Mouse (Mus musculus) forelimb bud, embryonic 11.5 days (tissue): Measurements from ENCODE around the gene Phactr3.
"Not testable (repeated sequence)": the region's sequence is repeated elsewhere in the genome, so short reads cannot be mapped to it uniquely, and the experiment has no call there.

Experiments used
- DNase-seq: peaks from one replicate; pipeline ENCODE4 v3.0.0-alpha.2; 2012; ENCODE audit warnings: low read depth, low spot score

The Phactr3 gene

DNA sequence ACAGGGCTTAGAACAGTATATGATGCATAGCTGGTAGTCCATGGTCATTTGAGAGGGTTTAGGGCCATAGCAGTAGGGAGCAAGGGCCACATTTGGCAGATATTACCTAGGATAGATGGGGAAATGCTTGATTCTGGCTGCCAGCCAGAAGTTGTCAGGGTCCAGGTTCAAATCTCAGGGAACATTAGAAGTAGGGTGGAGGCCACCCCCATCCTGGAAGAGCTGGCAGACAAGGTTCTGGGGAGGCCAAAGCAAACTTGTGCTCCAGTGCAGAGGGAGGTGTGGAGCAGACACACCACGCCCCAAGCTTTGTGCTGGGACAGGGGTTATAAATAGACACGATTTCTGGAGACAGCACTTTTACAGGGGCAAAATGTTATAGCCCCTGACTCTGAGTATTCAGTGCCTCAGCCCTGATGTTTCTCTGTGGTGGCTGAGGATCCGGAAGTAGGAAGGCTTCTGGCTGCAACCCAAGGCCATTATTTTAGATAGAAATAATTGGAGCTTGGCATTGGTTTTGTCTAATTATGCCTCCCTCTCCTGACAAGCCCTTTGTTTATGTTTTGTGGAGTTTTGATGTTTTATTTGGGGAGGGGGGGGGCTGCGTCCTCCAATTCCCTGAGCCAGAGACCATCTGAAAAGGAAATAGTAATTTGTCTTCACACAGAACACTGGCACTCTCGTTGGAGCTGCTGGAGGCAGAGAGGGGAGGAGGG lies 208.1 kb downstream of the Phactr3 start:
- DNase-seq: no peak

DNA sequence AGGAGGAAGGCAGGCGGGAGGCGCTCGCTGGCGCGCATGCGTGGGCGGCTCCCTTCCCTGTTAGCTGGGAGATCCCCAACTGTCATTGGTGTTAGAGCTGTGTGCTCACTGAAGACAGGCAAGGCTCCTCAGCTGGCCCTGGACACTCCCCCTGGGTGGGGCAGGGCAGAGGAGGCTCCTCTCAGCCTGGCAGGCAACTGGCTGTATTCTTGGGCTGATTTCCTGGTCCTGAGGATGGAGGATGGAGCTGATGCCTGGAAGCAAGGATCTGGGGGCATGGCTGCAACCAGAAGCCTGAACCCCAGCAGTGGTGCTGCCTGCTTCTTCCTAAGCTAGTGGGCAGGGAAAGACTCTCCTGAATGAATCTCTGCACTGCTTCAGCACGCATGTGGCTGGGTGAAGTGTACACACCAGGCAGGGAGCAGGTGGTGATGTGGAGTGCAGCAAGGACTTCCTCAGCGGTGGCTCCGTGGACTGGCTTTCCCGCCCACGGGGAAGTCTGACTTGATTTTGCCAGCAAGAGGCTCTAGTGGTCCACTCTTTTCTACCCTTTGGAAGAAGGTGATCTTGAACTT lies 208.8 kb downstream of the Phactr3 start:
- peak; percentile 48 for DNase-seq

DNA sequence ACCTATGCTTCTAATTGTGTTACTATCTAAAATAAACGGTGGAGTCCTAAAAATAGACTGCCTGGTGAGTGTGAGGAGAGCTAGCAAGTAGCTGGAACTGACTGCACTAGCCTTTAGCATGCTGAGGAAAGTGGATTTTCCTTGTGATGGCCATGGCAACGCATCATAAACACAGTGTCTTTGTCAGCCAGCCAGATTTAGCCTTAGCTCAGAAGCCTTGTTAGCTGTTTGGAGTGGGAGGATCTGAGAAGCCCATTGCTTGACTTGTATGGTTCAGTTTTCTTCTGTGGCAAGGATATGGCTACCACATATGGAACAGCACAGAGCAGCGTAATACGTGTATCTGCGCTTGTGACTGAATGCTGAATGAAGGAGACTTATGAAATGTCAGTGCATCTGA lies 210.8 kb downstream of the Phactr3 start:
- no peak for DNase-seq

DNA sequence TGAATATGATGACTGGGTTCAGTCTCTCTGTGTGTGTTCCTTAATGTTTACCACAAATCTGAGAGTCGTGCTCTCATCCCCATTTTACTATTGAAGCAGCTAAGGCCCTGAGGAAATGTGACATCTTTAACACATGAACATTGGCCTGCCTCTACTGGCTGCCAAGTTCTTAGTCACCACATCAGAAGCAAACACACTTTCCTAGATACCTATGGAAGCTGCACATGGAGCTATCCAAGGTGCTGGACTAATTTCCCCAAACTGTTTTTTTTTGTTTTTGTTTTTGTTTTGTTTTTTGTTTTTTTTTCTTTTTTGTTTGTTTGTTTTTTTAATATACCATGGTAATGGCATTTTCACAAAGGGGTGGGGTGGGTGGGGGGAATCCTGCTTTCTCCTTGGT lies 211.2 kb downstream of the Phactr3 start:
- peak; percentile 20 for DNase-seq

DNA sequence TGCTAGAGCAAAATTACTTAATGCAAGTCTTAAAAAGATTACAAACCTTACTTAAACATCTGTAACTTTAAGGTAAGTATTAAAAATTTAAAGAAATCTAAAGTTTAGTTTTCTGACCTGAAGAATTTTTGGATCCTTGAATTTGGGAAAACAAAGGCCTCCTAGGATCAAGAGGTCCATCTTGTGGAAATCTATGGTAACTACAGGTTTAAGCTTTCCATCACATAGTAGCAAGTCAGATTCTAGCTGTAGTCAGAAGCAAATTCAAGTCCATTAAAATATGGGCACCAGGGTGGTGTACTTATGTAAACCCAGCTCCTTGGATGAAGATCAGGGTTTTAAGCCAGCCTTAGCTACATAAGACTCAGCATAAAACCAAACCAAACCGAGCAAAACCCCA lies 219.1 kb downstream of the Phactr3 start:
- DNase-seq: peak; percentile 6

DNA sequence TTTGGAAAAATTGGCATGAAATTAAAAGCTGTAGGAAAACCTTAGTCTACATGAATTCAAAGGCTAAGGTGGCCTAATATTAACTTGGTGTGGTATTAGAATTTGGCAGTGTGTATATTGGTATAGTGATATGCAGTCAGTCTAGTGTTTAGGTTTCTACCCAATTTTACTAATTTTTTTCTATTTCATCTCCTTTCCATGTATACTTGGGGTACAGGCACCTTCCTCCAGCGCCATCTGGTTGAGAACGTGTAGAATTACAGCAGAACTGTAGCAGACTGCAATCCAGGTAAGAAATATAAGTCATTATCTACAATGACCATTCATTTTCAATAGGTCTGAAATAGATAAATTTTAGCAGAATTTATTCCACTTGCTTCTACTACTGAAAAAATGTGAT lies 220.3 kb downstream of the Phactr3 start:
- no peak for DNase-seq

DNA sequence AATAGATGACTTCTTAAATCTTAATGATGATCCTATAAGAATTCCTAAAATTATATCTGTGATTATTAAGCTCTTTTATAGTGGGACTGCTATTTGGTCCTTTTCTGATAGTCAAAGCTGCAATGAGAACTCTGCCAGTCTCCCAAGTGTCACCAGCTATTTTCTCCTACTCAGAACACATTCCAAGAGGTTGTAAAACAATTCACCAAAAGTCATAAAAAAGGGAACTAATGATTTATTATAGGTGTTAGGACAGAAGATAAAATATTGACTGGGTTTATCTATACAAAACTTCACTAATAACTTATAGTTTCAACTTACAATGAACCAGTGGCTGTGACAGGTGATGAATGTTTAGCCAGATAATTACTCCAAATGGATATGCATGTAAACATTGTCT lies 223.3 kb downstream of the Phactr3 start:
- not testable (repeated sequence) for DNase-seq

DNA sequence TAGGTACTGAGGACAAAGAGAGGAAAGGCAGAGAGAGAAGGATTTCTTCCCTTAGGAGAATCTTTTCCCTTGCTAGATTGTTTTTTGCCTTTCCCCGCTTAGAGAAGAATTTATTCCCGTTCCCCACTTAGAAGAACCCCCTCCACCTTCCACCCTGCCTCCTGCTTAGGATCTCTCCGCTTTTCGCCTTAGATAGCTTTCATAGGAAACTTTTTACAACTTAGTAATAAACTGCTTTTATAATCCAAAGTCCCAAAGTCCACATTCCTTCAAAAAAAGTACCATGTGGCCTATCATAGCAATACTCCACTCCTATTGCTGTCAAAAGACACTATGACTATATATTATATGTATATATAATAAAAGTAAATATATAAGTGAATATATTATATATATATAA lies 223.8 kb downstream of the Phactr3 start:
- DNase-seq: no peak
